Mouse (Mus musculus) CD8-positive naive resting alpha-beta T cell, adult 2 months (primary cell): ENCODE measurements around the gene Zkscan17.

ENCODE experiments used
- DNase-seq, 2 experiments: peaks; one replicate each; pipeline ENCODE4 v3.0.0; 2022; ENCODE audit warnings: low read depth in 2 of 2, low spot score in 2 of 2

Gene Zkscan17

DNA sequence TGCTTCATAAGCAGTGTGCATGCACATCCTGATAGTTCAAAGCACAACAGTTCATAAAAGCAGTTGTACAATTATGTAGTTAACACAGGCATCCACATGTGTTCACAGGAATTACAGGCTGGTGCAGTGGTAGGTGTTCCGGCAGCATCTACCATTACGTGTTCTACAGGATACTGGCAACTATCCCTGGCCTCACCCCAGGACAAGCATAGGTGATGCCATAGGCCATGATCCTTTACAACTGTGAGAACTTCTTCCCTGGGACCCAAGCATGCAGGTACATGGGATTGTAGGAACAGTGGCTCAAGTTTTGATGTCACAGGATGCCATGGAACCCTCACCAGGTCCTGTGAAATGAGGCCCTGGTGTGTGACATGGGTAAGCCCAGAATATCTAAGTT, 66.1 kb downstream of the Zkscan17 start:
- no peak for DNase-seq

DNA sequence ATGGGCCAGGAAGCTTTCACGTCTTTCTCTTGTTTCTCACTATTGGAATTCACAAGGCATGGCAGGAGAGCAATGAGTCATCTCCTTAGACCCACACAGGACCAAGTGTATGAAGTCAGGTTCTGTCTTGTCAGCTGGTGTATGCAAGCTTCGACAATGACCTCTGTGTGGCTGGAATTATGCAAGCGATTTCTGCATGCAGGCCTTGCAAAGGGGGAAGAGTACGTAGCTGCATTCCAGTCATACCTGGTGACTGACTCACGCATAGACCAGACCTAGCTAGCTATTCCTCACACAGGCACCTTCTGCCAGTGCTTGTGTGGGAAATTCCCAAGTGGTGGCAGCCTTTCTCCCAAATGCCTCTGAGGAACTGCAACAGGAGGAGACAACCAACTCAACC, 67.6 kb downstream of the Zkscan17 start:
- DNase-seq = no peak

DNA sequence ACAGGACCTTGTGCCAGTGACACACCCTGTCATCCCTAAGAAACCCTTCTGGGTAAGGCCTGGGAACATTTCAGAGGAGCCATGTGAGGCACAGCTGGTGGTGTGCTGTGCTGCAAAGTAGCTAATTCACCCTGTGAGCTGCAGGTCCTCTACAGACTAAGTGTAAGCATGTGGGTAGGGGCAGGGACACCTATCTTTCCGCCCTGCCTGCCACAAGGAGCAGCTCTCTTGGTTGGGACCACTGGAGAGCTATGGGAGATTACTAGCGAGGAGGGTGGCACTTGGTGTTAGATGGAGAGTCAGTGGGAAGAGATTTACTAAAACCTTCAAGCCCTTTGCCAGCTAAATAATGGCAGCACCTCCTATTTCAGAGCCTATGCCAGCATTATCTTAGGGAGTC, 69.7 kb downstream of the Zkscan17 start:
- no peak for DNase-seq

DNA sequence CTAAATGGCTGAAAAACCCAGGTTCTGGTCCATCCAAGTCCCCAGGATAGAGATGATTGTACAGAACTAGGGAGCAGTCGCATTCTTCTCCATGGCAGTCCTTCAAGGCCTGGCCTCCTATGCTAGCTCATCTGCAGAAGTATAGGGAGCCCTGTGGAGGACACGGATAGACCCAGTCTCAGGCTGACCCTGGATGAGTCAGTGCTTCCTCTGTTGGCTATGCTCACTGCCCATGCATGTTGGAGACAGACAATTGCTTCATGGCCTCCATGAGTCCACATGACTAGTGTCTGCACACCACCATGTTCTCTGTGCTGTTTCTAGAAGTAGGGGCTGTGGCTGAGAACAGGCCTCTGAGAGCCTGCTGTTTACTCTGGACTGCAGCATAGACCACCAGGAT, 70.2 kb downstream of the Zkscan17 start:
- no peak for DNase-seq

DNA sequence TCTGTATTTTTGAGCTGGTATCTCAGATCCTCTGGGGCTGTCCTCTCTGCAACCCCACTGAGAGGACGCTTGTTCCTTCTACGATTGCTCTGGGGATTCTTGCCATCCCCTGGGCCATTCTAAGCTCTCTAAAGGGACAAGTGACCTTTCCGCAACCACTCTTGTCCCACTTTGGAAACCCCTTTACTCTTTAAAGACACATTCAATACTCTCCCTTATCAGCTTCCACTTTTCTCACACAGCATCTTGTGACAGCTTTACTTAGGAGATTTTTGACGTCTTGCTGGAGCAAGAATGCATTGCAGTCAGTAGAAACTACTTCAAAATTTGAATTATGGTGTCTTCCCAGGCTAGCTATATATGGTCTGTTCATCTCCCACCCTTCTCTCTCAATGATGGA, 75.5 kb downstream of the Zkscan17 start, which contains the start of gene Snap47:
Snap47 (minus strand) TSS at position 101 of the 400 bp plus-strand sequence.
- DNase-seq = no peak

DNA sequence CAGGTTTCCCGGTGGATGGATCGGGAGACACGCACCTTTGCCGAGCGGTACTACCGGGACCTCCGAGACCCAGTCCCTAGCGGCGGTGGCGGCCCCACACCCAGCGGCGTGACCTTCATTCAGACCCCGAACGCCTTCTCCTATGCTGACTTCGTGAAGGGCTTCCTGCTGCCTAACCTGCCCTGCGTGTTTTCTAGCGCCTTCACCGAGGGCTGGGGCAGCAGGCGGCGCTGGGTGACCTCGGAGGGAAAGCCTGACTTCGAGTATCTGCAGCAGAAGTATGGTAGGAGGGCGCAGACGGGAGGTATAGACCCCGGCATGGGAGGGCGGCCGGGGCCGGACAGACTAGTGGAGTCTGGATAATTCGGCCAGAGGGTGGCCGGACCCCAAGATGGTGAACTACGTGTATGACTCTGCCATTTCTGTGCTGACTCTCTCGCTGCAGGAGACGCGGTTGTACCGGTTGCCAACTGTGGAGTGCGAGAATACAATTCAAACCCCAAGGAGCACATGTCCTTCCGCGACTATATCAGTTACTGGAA, 76.2 kb downstream of the Zkscan17 start:
- DNase-seq = peak in 1 of 2 experiments; percentile 42

DNA sequence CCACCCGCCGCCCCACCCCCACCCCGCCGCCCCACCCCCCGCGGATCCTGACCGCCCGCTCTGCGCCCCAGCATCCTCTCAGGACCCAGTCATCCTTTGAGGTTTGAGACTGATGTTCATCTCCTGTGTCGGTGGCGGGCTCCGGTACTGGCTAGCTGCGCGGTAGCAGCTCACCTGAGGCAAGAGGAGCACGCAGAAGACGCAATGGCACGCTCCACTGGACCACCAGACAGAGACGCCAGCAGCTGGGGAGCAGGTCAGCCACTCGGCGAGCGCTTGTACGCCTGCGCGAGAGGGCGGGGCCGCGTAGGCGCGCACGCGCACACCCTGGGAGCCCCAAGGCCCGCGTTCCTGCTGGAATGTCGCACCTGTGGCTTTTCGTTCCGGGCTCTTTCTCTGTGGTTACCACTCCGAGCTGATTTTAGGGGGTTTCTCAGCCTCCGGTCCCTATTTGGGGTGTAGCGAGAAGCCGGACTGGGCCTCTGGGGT, 76.8 kb downstream of the Zkscan17 start, which contains the start of gene Jmjd4:
Jmjd4 (plus strand) TSS at position 305 of the 489 bp plus-strand sequence.
- DNase-seq = peak; percentile 76 to 78

DNA sequence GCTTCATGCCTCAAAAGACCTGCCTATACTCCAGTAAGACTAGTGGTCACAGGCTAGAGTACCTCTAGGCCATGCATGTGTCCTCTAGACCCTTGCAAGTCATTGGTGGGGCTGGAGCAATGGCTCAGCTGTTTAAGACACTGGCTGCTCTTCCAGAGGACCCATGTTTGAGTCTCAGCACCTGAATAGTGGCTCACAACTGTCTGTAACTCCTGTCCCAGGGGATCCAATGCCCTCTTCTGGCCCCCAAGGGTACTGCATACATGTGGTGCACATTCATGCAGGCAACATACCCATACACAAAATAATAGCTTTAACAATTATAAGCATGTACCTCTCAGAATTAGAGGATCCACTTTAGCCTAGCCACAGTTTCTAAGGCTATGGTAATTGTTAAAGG, 83.4 kb downstream of the Zkscan17 start:
- DNase-seq = no peak

DNA sequence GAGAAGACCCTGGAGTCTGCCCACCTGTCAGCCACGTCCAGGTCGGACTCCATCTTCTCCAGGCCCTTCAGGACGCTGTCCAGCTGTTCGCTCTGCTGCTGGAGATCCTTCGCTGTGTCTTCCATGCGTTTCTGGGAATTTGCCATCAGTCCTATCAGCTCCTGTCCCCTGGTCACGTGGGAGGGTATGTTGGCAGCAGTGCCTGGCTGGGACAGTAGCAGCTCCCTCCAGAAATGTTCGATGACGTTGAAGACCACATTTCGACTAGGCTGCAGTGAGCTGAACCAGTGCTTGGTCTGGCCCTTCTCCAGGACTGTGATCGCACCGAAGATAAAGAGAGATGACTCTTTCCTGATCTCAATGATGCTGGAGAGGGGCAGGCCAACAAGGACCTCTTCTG, 88.6 kb downstream of the Zkscan17 start:
- no peak for DNase-seq
